Mouse (Mus musculus) frontal cortex, postnatal 36 days (tissue): ENCODE results near the gene Chml.

Experiments
- DNase-seq, 2 experiments: peaks; one replicate each; pipeline ENCODE4 v3.0.0; 2022; ENCODE audit warnings: low spot score in 2 of 2

The Chml gene

GRCm38 (mm10) chr1:175648615-175649014 lies 44.1 kb downstream of the Chml start:
- no peak for DNase-seq

GRCm38 (mm10) chr1:175646952-175647351 lies 45.7 kb downstream of the Chml start:
- DNase-seq, result no peak

- DNase-seq, result no peak
Observed at GRCm38 (mm10) chr1:175643496-175644265, 49.0 kb downstream of the Chml start.

GRCm38 (mm10) chr1:175640435-175641150 lies 52.1 kb downstream of the Chml start:
- no peak for DNase-seq

- no peak for DNase-seq
Observed at GRCm38 (mm10) chr1:175639072-175639471, 53.6 kb downstream of the Chml start.

GRCm38 (mm10) chr1:175637677-175638076 lies 55.0 kb downstream of the Chml start:
- no peak for DNase-seq

GRCm38 (mm10) chr1:175632470-175632869 lies 60.2 kb downstream of the Chml start:
- DNase-seq, result no peak
